Mouse (Mus musculus) bone marrow, adult 2 months (tissue): ENCODE data around the gene Foxa3.

Experiments
- CTCF ChIP-seq: fragments of 200-500 bp; IDR thresholded peaks from 2 replicates; pipeline ENCODE4 v1.5.1; 2011; ENCODE audit warnings: low read length, control low read depth; ENCODE audit not compliant: control insufficient read depth, insufficient read depth
- POLR2A ChIP-seq: fragments of 200-500 bp; IDR thresholded peaks from 2 replicates; pipeline ENCODE4 v1.6.1; 2011; ENCODE audit warnings: low read depth, mild to moderate bottlenecking, control low read depth, low read length, borderline replicate concordance; ENCODE audit not compliant: control insufficient read depth

- TF ChIP-seq CTCF (no peak), POLR2A (no peak)
These were observed 42.6 kb upstream of the Foxa3 start for GRCm38 (mm10) chr7:19065896-19066295.
